Mouse (Mus musculus) left cerebral cortex, adult 9 months (tissue): ENCODE measurements around the gene Olfr829.
"Not testable (repeated sequence)": the region's sequence is repeated elsewhere in the genome, so short reads cannot be mapped to it uniquely, and the experiment has no call there.

Experiments used
- DNase-seq, 2 experiments: peaks; one replicate each; pipeline ENCODE4 v3.0.0; 2022; ENCODE audit warnings: low spot score in 2 of 2

Olfr829 gene

DNA sequence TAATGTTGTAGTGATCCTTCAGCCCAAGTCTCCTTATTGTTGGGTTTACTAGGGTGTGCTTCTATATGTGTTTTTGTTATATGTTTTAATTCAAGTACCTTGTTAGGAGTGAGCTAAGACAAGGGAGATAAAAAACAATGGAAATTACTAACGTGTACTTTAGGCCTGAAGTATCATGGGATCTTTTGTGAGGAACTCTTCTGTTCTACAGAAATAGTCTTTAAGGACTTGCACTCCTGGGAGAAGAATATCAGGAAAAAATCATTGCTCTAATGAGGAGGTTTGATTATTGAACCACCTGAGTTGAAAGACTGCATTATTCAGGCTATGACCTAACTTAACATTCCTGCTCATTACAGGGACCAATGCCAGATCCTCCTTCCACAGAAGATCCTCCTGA, at the start of gene Olfr829:
Olfr829 (plus strand) TSS at position 301 of the 400 bp plus-strand sequence.
- no peak for DNase-seq

DNA sequence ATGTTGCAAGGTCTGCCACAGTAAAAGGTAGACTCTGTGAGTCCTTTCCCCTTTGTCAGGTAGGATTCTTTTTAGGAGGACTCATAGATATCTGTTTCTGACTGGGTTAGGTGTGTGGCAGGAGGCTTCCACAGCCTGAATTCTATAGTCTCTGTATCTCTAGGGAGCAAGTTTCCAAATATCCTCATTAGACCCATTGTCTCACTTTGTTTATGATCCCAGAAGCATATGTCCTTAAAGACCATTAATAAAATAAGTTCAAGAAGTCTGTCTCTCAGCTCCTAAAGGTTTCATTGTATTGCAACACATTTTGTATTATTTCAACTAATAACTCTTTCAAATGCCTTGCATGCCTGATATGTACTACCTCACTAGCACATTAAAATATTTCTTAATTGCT, 35.3 kb upstream of the Olfr829 start, which contains the start of gene Olfr828:
Olfr828 (minus strand) TSS at position 101 of the 400 bp plus-strand sequence.
- no peak for DNase-seq

DNA sequence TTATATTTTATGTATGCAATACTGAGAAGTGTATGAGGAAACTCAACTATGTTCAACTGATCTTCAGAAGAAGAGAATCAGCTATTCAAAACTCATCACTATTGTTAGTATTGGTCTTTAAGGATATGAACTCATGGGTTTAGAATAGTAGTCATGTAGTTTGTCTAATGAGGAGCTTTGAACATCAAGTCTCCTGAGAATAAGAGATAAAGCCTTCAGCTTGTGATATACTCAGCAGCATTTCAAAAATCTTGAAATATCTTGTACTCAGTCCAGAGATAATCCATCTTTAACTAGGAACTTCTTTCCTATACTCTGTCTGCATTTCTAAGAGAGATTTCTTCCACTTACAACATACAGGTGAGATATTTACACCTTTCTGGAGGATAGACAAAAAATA, 19.7 kb downstream of the Olfr829 start, which contains the start of gene Olfr830:
Olfr830 (plus strand) TSS at position 301 of the 400 bp plus-strand sequence.
- DNase-seq = no peak

- DNase-seq = not testable (repeated sequence)
These were observed 53.0 kb downstream of the Olfr829 start for GRCm38 (mm10) chr9:18907699-18908098.
